Mouse (Mus musculus) v-Abl transformed pro-B cells (cell line): Measurements from ENCODE around the gene Tmem242.

Experiments used
- in situ Hi-C, 2 experiments: fragments of 400-800 bp; cut with MboI; formaldehyde crosslinking; loops; one replicate each; pipeline ENCODE4 v1.15.1; 2025; ENCODE audit not compliant: unreplicated experiment in 2 of 2

The Tmem242 gene

GRCm38 (mm10) chr17:5419056-5419455 lies 21.0 kb downstream of the Tmem242 start:
- in situ Hi-C loops: no loop called here

GRCm38 (mm10) chr17:5418545-5418944 lies 21.5 kb downstream of the Tmem242 start, which contains the start of gene Ldhal6b:
Gene Ldhal6b (minus strand): TSS chr17:5418767.
- in situ Hi-C loops: no loop called here

GRCm38 (mm10) chr17:5416518-5416917 lies 23.5 kb downstream of the Tmem242 start:
- in situ Hi-C loops: no loop called here

- in situ Hi-C loops: no loop called here
These were observed 26.0 kb downstream of the Tmem242 start for GRCm38 (mm10) chr17:5414041-5414440.

- in situ Hi-C loops: no loop called here
These were observed 26.7 kb downstream of the Tmem242 start for GRCm38 (mm10) chr17:5413350-5413749.

GRCm38 (mm10) chr17:5412740-5413139 lies 27.3 kb downstream of the Tmem242 start:
- in situ Hi-C loops: no loop called here

GRCm38 (mm10) chr17:5412301-5412700 lies 27.8 kb downstream of the Tmem242 start:
- in situ Hi-C loops: no loop called here

- in situ Hi-C loops: no loop called here
These were observed 28.9 kb downstream of the Tmem242 start for GRCm38 (mm10) chr17:5411205-5411604.

- in situ Hi-C loops: no loop called here
These were observed 29.7 kb downstream of the Tmem242 start for GRCm38 (mm10) chr17:5410336-5410735.

- in situ Hi-C loops: no loop called here
These were observed 33.0 kb downstream of the Tmem242 start for GRCm38 (mm10) chr17:5407030-5407429.

GRCm38 (mm10) chr17:5406566-5406965 lies 33.5 kb downstream of the Tmem242 start:
- in situ Hi-C loops: no loop called here

- in situ Hi-C loops: no loop called here
These were observed 36.2 kb downstream of the Tmem242 start for GRCm38 (mm10) chr17:5403885-5404284.

GRCm38 (mm10) chr17:5402624-5403023 lies 37.4 kb downstream of the Tmem242 start:
- in situ Hi-C loops: no loop called here

GRCm38 (mm10) chr17:5402069-5402468 lies 38.0 kb downstream of the Tmem242 start:
- in situ Hi-C loops: no loop called here

- in situ Hi-C loops: no loop called here
These were observed 38.8 kb downstream of the Tmem242 start for GRCm38 (mm10) chr17:5401288-5401687.

- in situ Hi-C loops: no loop called here
These were observed 39.5 kb downstream of the Tmem242 start for GRCm38 (mm10) chr17:5400435-5401090.

- in situ Hi-C loops: loop anchor here (5.0 to 10.0 kb wide), 4 partner anchors 1825 to 1950 kb away; no protein-coding TSS in a partner anchor
These were observed 42.7 kb downstream of the Tmem242 start for GRCm38 (mm10) chr17:5397148-5398007.

GRCm38 (mm10) chr17:5396213-5396612 lies 43.8 kb downstream of the Tmem242 start:
- in situ Hi-C loops: loop anchor here (5.0 to 10.0 kb wide), 4 partner anchors 1824 to 1949 kb away; no protein-coding TSS in a partner anchor

- in situ Hi-C loops: loop anchor here (5.0 to 10.0 kb wide), 4 partner anchors 1823 to 1948 kb away; no protein-coding TSS in a partner anchor
These were observed 44.4 kb downstream of the Tmem242 start for GRCm38 (mm10) chr17:5395454-5396205.

GRCm38 (mm10) chr17:5390682-5391081 lies 49.4 kb downstream of the Tmem242 start:
- in situ Hi-C loops: loop anchor here in 1 of 2 experiments (10.0 kb wide), 1 partner anchor 1936 kb away; no protein-coding TSS in a partner anchor

- in situ Hi-C loops: no loop called here
These were observed 51.7 kb downstream of the Tmem242 start for GRCm38 (mm10) chr17:5388351-5388750.
